Mouse (Mus musculus): ENCODE measurements around the gene Ikzf3.

DNA sequence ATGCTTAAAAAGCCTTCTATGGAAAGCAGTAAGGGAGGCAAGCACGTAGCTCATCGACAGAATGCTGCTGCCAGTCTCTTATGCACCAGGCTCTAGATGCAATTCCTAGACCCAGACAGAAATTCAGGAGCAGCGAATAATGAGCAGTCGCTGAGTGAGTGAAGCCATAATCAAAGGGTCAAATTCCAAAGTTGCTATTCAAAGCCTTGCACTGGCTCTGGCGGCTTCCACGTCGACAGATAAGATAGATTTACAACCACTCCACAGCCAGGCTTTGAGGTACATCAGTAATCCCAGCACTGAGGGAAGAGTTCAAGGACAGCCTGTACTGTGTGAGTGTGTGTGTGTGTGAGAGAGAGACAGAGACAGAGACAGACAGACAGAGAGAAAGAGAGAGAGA, 15.1 kb upstream of the Ikzf3 start:
- TF ChIP-seq CTCF (IDR thresholded peaks at IDR 0.05; ENCODE audit: control insufficient read depth, insufficient read depth, low read length) (no peak), POLR2A (IDR thresholded peaks at IDR 0.05; ENCODE audit: borderline replicate concordance, control insufficient read depth, low read depth, low read length) (no peak)

Data from bone marrow, adult 2 months (tissue).